Mouse (Mus musculus) splenic B cell, adult 2 months (primary cell): ENCODE data around the gene Zdhhc14.

Experiments
- DNase-seq: peaks from one replicate; pipeline ENCODE4 v3.0.0-alpha.2; 2011; ENCODE audit warnings: low read depth, low spot score
- H3K27me3 ChIP-seq: 2 replicates; pipeline ENCODE4 v1.6.1; 2012; ENCODE audit warnings: mild to moderate bottlenecking, low read length, moderate library complexity, mixed read lengths; ENCODE audit not compliant: control insufficient read depth, poor library complexity, insufficient read depth, severe bottlenecking
- H3K36me3 ChIP-seq: 2 replicates; pipeline ENCODE4 v1.6.1; 2012; ENCODE audit warnings: mild to moderate bottlenecking, low read length, moderate library complexity, mixed read lengths; ENCODE audit not compliant: control insufficient read depth, poor library complexity, insufficient read depth, severe bottlenecking

Zdhhc14 gene

DNA sequence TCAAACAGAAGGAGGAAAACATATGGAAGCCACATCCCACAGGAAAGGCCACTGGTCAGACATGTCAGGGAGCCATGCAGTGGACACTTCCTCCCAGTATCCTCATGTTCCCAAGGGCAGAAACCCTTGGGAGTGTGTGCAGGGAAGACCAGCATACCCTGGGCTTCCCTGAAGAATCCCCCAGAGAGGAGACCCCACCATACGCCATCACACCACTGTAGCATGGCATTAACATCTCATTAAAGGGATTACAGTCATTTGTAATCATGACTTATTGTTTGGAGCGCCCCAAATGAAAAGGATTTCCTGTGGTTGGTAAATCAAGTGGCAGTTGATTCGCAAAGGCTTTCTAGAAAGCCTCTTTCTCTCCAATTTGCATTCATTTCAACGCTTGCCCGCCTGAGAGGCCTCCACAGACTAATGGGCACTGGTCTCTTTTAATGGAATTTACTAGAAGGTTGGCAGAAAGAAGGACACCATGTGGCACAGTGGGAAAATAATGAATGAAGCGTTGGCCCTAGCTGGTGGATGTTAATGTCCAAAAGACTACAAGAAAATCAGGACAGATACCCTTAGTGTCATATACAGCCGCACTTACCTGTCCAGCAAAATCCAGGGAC, 226.5 kb downstream of the Zdhhc14 start:
- no peak for DNase-seq
- Histone ChIP-seq H3K27me3 (no peaks in the 10 kb centered on the region), H3K36me3 (no peaks in the 10 kb centered on the region)

DNA sequence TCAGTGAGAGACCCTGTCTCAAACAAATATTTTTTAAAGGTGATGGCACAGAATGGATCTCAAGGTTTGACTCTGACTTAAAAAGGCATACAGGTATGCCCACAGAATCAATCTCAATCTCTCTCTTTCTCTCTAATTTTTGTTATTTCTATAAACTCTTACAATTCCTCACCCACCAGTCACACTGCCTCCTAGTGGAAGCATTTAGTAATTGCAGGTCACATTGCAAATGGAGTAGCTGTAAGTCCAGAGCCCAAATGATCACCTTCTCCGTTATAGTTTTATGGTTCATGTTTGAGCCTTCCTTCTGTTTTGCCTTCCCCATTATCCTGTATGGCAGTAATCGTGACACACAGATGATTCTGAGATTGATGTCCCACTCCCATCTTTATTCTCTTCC, 230.4 kb downstream of the Zdhhc14 start:
- H3K27me3 ChIP-seq, result no peaks in the 10 kb centered on the region
- peak; percentile 27 for DNase-seq
- no peaks in the 10 kb centered on the region for H3K36me3 ChIP-seq

DNA sequence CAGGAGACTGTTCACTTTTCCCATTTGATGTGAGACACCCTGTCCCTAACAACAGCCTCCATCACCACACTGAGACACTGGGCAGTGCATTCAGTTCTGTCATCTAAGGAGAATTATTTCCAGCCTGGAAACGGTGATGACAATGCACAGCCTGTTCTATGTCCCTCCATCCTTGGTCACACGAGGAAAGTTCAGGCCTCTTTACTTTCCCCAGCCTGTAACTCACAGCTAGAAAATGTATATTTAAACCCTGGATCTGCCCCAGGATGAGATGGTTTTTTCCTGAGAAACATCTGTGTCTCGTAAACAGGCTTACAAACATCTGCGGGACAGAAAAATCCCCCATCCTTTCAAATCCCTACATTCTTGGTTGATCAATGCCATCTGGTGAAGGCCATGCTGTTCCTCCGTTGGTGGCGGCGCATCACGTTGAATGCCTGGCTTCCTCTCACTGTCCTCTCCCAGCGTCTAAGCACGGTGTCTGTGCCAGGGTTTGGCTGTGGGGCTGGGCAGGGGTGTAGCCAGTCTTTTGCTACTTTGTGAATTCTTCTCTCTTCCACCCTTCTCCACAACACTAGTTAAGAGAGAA, 231.3 kb downstream of the Zdhhc14 start:
- Histone ChIP-seq H3K36me3 (no peaks in the 10 kb centered on the region), H3K27me3 (no peaks in the 10 kb centered on the region)
- DNase-seq, result no peak

DNA sequence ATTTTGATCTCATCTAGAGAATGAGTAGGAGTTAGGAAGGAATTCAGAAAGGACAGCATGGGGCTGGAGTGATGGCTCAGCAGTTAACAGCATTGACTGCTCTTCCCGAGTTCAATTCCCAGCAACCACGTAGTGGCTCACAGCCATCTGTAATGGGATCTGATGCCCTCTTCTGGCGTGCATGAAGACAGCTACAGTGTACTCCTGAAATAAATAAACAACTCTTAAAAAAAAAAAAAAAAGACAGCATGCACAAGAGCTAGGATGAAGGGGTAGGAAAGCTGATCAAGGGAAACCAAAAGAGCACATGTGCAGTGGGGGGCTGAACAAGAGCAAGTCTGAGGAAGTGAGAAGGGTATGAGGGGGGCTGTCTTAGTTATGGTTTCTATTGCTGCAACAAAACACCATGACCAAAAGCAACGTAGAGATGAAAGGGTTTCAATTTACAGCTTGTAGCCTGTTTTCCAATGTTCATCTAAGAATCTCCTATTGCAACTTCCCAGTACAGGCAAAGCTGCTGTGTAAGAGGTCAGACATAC, 237.3 kb downstream of the Zdhhc14 start:
- no peaks in the 10 kb centered on the region for H3K36me3 ChIP-seq
- no peaks in the 10 kb centered on the region for H3K27me3 ChIP-seq
- peak; percentile 52 for DNase-seq

DNA sequence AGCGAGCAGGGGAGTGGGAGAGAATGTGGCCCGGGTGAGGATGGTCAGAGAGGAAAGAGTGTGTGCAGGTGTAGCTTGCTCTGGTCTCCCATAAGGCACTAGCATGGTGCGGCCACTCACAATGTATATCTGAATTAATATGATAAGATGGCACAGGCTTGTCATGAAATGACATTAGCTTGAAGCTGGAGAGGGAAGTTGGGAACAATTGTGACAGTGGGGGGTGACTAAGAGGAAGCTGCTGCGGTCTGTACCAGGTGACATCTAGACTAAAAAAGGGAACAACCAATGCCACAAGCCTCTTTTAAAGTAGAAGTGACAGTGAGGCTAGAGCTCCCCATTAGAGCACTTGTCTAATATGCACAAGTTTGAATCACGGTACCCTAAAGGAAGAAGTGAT, 238.2 kb downstream of the Zdhhc14 start:
- peak; percentile 86 for DNase-seq
- H3K36me3 ChIP-seq, result no peaks in the 10 kb centered on the region
- H3K27me3 ChIP-seq, result no peaks in the 10 kb centered on the region

DNA sequence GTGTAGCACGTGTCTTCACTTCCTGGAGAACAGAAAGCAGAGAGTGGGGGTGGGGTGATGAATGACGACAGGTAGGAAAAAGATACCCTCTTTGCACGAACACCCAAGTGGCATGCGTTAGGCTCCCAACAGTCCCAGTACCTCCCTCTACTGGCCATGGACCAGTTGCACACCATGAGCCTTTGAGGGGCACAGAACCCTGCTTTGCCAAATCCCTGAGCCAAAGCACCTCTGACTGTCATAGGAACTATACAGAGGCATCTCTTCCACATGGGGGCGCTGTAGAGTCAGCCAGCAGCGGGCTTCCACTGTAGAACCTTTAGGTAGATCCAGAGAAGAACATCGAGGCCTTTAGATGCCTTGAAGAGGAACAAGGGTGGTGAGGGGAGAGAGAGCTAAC, 241.0 kb downstream of the Zdhhc14 start:
- Histone ChIP-seq H3K36me3 (no peaks in the 10 kb centered on the region; the same call in 1 of the 2 replicates), H3K27me3 (no peaks in the 10 kb centered on the region)
- DNase-seq, result peak; percentile 87

DNA sequence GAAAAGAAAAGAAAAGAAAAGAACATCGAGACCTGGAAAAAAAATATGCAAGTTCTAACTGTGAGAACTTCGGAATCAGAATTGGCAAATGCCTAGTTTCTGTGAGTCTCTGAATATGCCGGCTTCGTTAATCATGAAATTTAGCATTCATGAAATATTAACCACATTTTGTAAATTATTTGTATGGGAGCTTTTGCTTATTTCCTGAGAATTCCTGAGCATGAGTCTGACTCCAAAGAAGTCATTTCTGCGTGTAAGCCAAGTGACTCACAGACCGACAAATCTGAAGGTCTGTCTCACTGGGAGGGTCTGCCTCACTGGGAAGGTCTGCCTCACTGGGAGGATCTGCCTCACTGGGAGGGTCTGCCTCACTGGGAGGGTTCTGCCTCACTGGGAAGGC, 248.7 kb downstream of the Zdhhc14 start:
- DNase-seq, result no peak

DNA sequence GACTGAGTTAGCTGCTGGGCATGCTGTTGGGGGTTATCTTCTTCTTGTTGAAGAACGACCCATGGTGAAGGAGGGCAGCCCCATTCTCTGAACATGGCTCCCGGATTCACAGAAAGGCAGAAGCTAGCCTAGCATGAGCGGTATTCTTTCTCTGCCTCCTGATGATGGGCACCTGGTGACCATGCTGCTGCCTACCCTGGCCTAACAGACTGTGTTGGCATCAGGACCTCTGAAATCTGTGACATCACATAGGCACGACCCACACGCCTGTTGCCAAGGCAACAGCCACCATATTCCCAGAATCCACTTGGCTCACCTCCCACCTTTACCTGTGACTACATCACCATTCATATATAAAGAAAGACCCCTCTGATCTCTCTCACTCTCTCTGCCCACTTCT, 251.7 kb downstream of the Zdhhc14 start:
- H3K27me3 ChIP-seq, result no peaks in the 10 kb centered on the region
- H3K36me3 ChIP-seq, result peaks cover 2% of the 10 kb centered on the region; the same call in 1 of the 2 replicates
- no peak for DNase-seq

More for the DNA sequence above, 248.7 kb downstream of the Zdhhc14 start:
- Histone ChIP-seq H3K27me3 (no peaks in the 10 kb centered on the region), H3K36me3 (peaks cover 2% of the 10 kb centered on the region)

DNA sequence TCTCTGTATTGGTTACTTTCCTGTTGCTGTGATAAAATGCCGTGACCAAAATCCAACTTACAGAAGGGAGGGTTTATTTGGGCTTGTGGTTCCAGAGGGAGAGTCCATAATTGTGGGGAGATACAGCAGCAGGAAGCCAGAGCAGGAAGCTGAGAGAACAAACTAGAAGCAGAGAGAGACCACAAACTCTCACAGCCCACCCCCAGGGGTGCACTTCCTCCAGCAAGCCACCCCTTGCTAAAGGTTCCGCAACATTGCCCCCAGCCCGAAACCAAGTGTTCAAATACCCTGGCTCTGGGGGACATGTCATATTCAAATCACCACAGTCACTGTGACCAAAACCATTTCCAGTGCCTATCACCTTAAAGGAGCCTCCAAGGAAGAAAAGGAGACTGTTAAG, 254.0 kb downstream of the Zdhhc14 start:
- H3K27me3 ChIP-seq, result no peaks in the 10 kb centered on the region
- peaks cover 2% of the 10 kb centered on the region; the same call in 1 of the 2 replicates for H3K36me3 ChIP-seq
- peak; percentile 62 for DNase-seq

DNA sequence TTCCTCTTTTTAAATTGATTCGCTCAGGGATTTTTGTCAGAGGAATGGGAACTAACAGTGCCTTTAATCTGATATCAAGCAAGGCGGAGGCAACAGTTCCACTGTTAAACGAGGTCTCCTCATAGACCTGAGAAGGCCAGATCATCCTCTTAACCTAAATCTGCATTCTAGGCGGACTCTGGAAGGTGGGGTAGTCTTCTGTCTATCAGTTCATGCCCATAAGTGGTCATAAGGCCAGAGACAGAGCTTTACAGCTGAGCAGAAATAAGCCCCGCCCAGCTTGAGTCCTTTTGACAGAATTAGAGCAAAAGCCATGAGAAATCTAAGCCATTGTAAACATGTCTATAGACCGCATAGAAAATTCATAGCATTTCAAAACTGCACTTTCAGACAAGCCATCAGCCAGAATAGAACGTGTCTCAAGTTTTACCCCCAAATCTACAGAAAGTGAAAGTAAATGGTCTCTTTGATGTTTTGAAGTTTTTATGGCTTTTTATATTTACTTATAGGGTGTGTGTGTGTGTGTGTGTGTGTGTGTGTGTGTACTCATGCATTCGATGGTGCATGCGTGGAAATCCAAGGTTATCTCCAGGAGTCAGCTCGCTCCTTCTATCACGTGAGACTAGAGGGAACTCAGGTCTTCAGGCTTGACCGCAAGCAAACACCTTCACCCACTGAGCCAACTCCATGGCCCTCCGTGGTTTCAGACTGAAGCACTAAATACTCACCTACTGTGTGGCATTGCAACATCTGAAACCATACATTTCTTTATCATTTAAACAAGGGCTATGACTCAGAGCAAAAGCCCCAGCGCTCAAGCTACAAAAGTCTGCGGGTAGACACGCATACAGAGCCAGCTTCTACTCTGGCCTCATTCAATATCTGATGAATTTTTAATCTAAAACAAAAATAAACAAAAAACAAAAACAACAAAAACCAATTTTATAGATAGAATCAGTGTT, 255.5 kb downstream of the Zdhhc14 start:
- no peaks in the 10 kb centered on the region for H3K27me3 ChIP-seq
- DNase-seq, result no peak

DNA sequence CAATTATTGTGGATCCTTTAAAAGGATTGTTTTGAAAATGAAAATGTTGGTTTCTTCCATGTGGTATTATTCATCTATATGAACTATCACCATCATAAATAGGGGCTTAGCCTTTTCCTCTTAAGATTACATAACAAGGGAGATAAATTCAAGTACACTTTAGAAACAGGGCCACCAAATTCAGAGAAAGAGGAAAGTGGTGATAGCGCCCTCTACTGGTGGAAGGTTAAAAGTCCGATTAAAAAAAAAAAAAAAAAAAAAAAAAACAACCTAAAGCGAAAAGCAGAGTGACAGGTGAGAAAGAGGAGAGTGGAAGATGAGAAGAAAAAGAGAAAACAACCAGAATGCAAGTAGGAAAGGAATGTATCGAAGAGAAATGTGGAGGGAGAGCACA, 256.1 kb downstream of the Zdhhc14 start:
- no peaks in the 10 kb centered on the region for H3K27me3 ChIP-seq
- H3K36me3 ChIP-seq, result no peaks in the 10 kb centered on the region; the same call in 1 of the 2 replicates
- peak; percentile 78 for DNase-seq

More for the DNA sequence above, 255.5 kb downstream of the Zdhhc14 start:
- H3K36me3 ChIP-seq, result no peaks in the 10 kb centered on the region; the same call in 1 of the 2 replicates

DNA sequence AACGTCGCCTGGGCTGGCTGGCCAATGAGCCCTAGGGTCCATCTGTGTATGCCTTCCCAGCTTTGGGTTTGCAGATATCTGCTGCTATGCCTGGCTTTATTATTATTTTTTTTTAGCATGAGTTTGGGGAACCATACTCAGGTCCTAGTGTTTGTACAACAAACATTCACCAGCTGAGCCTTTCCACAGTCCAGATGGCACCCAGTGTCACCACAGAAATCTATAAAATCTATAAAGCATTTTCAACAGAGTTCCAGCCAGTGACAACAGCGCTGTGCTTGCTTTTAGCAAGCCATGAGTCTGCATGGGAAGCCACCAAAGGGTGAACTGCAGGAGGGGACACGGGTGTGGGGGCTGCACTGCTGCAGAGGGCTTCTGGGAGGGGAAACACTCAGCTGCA, 257.9 kb downstream of the Zdhhc14 start:
- Histone ChIP-seq H3K36me3 (no peaks in the 10 kb centered on the region; the same call in 1 of the 2 replicates), H3K27me3 (no peaks in the 10 kb centered on the region)
- no peak for DNase-seq

DNA sequence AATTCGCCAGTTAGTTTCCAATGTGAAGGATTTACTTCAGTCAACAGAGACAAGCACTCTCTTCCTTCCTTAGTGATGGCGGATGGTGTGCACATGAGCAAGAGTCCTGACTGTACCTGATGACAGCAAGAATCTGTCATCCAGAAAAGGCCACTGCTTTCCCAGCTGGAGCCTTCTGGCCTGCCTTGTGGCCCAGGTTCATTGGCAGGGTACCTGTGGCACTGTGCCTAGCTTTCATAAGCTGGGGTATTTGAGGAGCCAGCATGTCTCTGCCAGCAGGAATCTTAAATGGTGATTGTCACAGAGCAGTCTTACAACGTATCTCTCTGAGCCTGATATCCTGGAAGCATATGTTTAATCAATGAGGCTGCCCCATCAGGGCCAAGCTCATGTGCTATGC, 258.7 kb downstream of the Zdhhc14 start:
- Histone ChIP-seq H3K27me3 (no peaks in the 10 kb centered on the region), H3K36me3 (no peaks in the 10 kb centered on the region; the same call in 1 of the 2 replicates)
- no peak for DNase-seq

DNA sequence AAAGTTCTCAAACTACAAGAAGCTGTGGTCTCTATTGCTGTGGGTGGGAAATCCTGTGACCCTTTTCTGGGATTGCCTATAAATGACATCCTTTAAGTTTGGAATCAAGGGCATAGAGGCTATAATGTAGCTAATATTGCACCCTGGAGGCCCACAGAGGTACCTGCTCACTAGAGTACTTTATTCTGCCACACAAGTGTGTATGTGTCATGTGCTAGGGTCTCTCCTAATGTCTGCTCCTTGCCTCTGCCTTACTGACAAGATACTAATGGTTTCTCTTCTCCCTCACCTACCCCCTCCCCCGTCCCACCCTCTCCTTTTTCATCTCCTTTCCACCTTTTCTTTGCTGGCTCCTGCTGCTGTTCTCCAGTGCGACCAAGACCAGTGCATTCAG, 260.0 kb downstream of the Zdhhc14 start:
- Histone ChIP-seq H3K36me3 (no peaks in the 10 kb centered on the region), H3K27me3 (no peaks in the 10 kb centered on the region)
- DNase-seq, result no peak
